Mouse (Mus musculus) cerebellum, adult 2 months (tissue): ENCODE results near the gene Wasf1.

Source experiments
- CTCF ChIP-seq: fragments of 200-500 bp; IDR thresholded peaks from 2 replicates; pipeline ENCODE4 v1.5.1; 2011; ENCODE audit warnings: low read depth, mild to moderate bottlenecking, control low read depth, low read length, moderate library complexity, borderline replicate concordance; ENCODE audit not compliant: insufficient read depth
- POLR2A ChIP-seq: fragments of 200-500 bp; IDR thresholded peaks from 2 replicates; pipeline ENCODE4 v1.6.1; 2011; ENCODE audit warnings: low read length, control low read depth, borderline replicate concordance; ENCODE audit not compliant: insufficient read depth

- TF ChIP-seq CTCF, result no peak
- no peak for TF ChIP-seq POLR2A
These were observed 23.5 kb downstream of the Wasf1 start for GRCm38 (mm10) chr10:40906802-40907201.
